18 mouse cellular contexts compared by ENCODE assay signal in the genomic region with DNA sequence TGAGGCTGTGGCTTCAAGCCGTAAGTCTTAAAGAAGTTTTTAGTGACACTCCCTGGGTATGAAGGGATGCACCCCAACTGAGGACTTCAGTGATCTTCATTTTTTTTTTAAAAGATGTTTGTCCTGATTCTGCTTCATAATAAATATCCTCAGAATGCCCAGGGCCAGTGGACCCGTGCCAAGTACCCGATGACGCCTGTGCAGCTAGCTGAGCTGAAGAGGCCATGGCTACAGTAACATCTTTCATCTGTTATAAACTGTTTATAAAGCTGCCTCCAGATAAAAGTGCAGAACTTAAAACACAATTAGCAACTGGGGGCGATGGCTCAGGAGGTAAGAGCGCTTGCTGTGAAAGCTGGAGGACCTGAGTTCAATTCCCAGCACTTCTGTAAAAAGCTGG. TPM values are rescaled to one million over a fixed set of nuclear protein-coding genes. Genes with fewer than 3 reads are reported as not detected.
DNase-seq lines count a peak whose midpoint lies in the region; ATAC-seq and TF ChIP-seq lines count a peak whose summit lies in the region.
"Had no signal": no experiment of that assay in that cellular context is flagged by ENCODE, and none has a peak within 500 bp of the region (broad histone marks: within the 10 kb centered on the region; RNA-seq: fewer than 3 reads in every experiment).

No protein-coding gene starts in this region.

- no peaks in the 10 kb centered on the region for H3K36me3 ChIP-seq in kidney, embryonic 14.5 days (ENCODE audit: control insufficient read depth, insufficient read depth, low read length)
- H3K36me3 ChIP-seq in thymus, adult 2 months (ENCODE audit: control insufficient read depth, insufficient read depth, low read length) = no peaks in the 10 kb centered on the region
- H3K36me3 ChIP-seq: heart, embryonic 13.5 days; midbrain, embryonic 13.5 days; neural tube, embryonic 13.5 days had no signal

- H3K4me3 ChIP-seq in kidney, embryonic 14.5 days (ENCODE audit: low read length) = no peak overlapping the region
- no peak overlapping the region for H3K4me3 ChIP-seq in thymus, adult 2 months (ENCODE audit: control insufficient read depth, insufficient read depth, low read length)
- H3K4me3 ChIP-seq: gastrocnemius, adult 2 months; heart, embryonic 13.5 days; midbrain, embryonic 13.5 days; neural tube, embryonic 13.5 days had no signal

- no peak for ATAC-seq in kidney, embryonic 14.5 days (ENCODE audit: low FRiP score, low TSS enrichment)
- ATAC-seq: hindbrain, postnatal 0 days; intestine, postnatal 0 days; midbrain, embryonic 13.5 days had no signal

- H3K27ac ChIP-seq in kidney, embryonic 14.5 days (ENCODE audit: low read depth, low read length) = no peak overlapping the region
- no peak overlapping the region for H3K27ac ChIP-seq in thymus, adult 2 months (ENCODE audit: control insufficient read depth, insufficient read depth, low read length)
- H3K27ac ChIP-seq: gastrocnemius, adult 2 months; heart, embryonic 13.5 days; hindbrain, postnatal 0 days; midbrain, embryonic 13.5 days; neural tube, embryonic 13.5 days had no signal

- no peak overlapping the region for H3K9ac ChIP-seq in kidney, embryonic 14.5 days (ENCODE audit: low read depth, low read length)
- H3K9ac ChIP-seq: heart, embryonic 13.5 days; midbrain, embryonic 13.5 days; neural tube, embryonic 13.5 days had no signal

- TF ChIP-seq POLR2A in thymus, adult 2 months (IDR thresholded peaks at IDR 0.05; ENCODE audit: control insufficient read depth, extremely low read depth, insufficient read depth, low read length, poor library complexity) = no peak

- no peaks in the 10 kb centered on the region for H3K4me1 ChIP-seq in kidney, embryonic 14.5 days (ENCODE audit: control insufficient read depth, insufficient read depth, low read length)
- no peaks in the 10 kb centered on the region for H3K4me1 ChIP-seq in thymus, adult 2 months (replicated peaks; ENCODE audit: control insufficient read depth, insufficient read depth, low read length)
- H3K4me1 ChIP-seq: heart, embryonic 13.5 days; neural tube, embryonic 13.5 days had no signal

- peak; percentile 17 for DNase-seq in kidney, postnatal 10 days
- DNase-seq in adrenal gland, postnatal 10 days = peak; percentile 58
- peak; percentile 66 to 70 for DNase-seq in adrenal gland, postnatal 36 days
- DNase-seq in lung, postnatal 36 days = peak; percentile 37
- no peak for DNase-seq in urinary bladder, postnatal 25 days (ENCODE audit: low spot score)
- DNase-seq in thymus, adult 2 months = no peak
- DNase-seq: embryo, embryonic 11 days; gastrocnemius, adult 2 months; liver; spleen, adult 18-20 months; thymus, adult 18-20 months had no signal

- 82% methylated on average over 6 of the region's 6 CpGs for WGBS in kidney, embryonic 14.5 days
- WGBS in thymus, adult 2 months = 89% methylated on average over 6 of the region's 6 CpGs

- no peak for TF ChIP-seq CTCF in thymus, adult 2 months (IDR thresholded peaks at IDR 0.05; ENCODE audit: borderline replicate concordance, control insufficient read depth, extremely low read depth, insufficient read depth, low read length, poor library complexity)

- H3K9me3 ChIP-seq in kidney, embryonic 14.5 days (ENCODE audit: control insufficient read depth, low read length) = no peaks in the 10 kb centered on the region
- H3K9me3 ChIP-seq: heart, embryonic 13.5 days; midbrain, embryonic 13.5 days; neural tube, embryonic 13.5 days had no signal

- no peak overlapping the region for H3K4me2 ChIP-seq in kidney, embryonic 14.5 days (replicated peaks; ENCODE audit: low read depth, low read length)
- H3K4me2 ChIP-seq: heart, embryonic 13.5 days; midbrain, embryonic 13.5 days; neural tube, embryonic 13.5 days had no signal

- H3K27me3 ChIP-seq in kidney, embryonic 14.5 days (ENCODE audit: control insufficient read depth, insufficient read depth, low read length) = no peaks in the 10 kb centered on the region
- H3K27me3 ChIP-seq in thymus, adult 2 months (ENCODE audit: control insufficient read depth, insufficient read depth, low read length) = no peaks in the 10 kb centered on the region
- H3K27me3 ChIP-seq: heart, embryonic 13.5 days; midbrain, embryonic 13.5 days; neural tube, embryonic 13.5 days had no signal

RNA-seq across cellular contexts. Expression of gene Tpbg, which starts 20.4 kb away (rescaled TPM):
- polyA plus RNA-seq in kidney, embryonic 14.5 days (2014; fragmentation: Nextera tagmentation; extraction: Ambion mirVana) = 39.8 and 44.3 TPM in 2 replicates
- total RNA-seq in adrenal gland, postnatal 10 days (2021) = 1 to 10 TPM; 3.2 to 4.1 TPM
- total RNA-seq in adrenal gland, postnatal 36 days (2021) = 1 to 10 TPM; 2.7 to 4.7 TPM
- polyA plus RNA-seq in thymus, adult 2 months (2012; rRNA removed) = 2.1 and 2.2 TPM in 2 replicates
- total RNA-seq: granulocyte monocyte progenitor cell, adult 5-6 weeks had no signal

Comparison
In these comparisons a context has a peak if more than half of its experiments do, and no peak if none do; other contexts are left out.
1. DNase-seq: peak in kidney, postnatal 10 days (single experiment), adrenal gland, postnatal 10 days (single experiment), adrenal gland, postnatal 36 days (2 of 2) and lung, postnatal 36 days (single experiment); none in urinary bladder, postnatal 25 days (single experiment) and thymus, adult 2 months (single experiment).